Mouse (Mus musculus) bone marrow macrophage, adult 2 months (primary cell): ENCODE results near the gene Daw1.

ENCODE experiments used
- CTCF ChIP-seq: IDR thresholded peaks from 2 replicates; pipeline ENCODE4 v1.5.1; 2012; ENCODE audit warnings: low read depth, mild to moderate bottlenecking, low read length, moderate library complexity
- POLR2A ChIP-seq: IDR thresholded peaks from 2 replicates; pipeline ENCODE4 v1.6.1; 2012; ENCODE audit warnings: mild to moderate bottlenecking, low read depth, low read length, borderline replicate concordance

DNA sequence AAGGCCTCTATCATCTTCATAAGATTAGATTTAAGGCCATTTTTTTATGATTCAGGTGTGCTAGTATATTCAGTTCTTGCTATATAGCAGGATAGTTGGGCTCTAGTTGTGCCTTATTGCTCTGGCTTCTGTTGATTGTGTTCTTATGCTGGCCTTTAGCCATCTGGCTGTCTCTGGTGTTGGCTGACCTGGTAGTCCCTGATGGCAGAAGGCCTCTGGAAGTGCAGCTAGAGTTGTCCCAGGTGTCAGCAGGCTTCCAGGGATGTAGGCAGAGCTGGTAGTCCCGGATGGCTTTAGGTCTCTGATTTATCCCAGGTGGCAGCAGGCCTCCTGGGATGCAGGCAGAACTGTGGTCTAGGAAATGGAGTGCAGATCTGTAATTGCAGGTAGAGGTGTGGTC is 16.4 kb downstream of the Daw1 start:
- TF ChIP-seq POLR2A (no peak), CTCF (no peak)
